Mouse (Mus musculus): Measurements from ENCODE around the gene Ccl26.

The Ccl26 gene

DNA sequence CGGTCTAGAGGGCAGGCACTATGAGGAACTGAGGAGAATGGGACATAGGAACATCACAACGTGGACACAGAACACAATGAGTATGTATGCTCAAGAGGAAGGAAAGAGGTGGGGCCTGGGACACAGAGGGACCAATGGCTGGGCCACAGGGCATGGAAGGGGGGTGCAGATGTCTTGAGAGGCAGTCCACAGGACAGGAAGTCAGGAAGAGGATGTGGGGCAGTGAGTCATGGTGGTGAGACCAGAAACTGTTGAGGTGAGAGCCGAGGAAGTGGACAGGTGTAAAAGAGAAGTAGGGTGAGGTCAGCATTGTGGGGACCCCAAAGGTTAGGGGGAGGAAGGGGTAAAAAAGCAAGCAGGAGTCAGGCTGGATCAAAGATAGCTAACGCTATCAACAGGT, 26.0 kb downstream of the Ccl26 start:
- peak; percentile 20 to 24 for DNase-seq

DNA sequence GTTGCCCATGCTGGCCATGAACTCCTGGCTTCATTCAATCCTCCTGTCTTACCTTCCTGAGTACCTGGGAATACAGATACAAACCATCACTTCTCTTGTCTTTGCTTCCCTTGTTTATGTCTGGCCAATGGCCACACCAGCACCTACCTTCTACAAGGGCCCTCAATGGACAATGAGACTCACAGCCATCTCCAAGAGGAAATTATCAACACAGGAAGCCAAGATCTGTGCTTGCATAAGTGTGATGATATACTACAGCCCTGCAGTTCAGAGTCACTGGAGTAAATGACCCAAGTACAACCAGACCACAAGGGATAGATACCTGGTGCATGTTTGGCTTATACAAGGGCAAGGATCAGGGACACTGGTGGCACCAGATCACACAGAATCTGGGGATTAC, 27.5 kb downstream of the Ccl26 start:
- DNase-seq = no peak

DNA sequence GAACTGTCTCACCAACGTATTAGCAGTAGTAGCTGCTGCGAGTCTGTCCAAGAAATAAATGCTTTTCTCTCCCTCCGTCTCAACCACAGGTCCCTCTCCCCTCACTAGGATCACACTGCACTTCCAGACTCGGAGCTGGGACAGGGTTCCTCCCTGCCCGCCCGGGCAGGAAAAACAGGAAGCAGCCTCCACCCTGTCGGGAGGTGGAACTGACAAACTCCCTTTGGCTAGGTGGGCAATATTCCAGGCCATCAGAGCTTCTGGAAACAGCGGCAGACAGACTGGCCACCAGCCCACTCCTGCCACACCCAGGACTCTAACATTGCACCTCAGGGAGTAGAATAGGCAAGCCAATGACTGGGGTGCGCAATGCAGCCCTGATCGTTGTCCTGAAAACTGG, 29.9 kb downstream of the Ccl26 start:
- DNase-seq = peak; percentile 62 to 75

DNA sequence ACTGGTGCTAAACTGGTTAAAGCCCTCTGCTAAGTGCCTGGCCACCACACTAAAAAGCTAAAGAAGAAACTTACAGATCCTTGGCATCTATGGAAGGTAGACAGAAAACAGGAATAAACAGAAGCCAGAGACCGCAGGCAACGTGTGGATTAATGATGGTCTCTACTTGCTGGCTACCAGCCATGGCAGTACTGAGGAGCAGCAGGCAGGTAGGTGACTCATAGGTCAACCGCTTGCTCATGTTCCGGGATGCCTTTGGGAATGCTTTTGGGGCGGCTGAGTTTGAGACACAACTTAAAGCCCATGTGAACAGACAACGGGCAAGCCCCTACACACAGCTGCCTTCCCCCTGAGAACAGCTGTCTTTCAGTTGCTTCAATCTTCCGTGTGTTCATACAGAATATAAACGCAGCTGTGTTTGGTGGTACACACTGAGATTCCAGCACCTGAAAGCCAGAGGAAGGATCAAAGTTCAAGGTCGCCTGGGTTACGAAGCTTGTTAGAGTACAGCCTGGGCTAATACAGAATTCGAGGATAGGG, 32.0 kb downstream of the Ccl26 start:
- no peak for DNase-seq

DNA sequence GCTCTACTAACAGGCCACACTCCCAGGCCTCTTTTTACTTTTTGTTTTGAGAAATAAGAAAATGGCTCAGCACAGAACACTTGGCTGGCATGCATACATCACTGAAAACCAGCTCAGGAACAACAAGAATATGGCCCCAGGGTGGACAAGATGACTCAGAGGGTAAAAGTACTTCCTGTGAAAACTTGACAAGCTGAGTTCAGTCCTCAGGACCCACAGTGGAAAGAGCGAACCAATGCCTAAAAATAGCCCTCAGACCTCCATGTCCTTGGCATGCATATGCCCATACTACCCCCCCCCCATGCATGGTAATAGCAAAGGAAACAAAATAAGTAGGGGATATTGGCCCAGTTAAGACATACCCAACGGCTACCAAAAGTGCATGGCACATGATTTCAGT, 33.4 kb downstream of the Ccl26 start:
- no peak for DNase-seq

DNA sequence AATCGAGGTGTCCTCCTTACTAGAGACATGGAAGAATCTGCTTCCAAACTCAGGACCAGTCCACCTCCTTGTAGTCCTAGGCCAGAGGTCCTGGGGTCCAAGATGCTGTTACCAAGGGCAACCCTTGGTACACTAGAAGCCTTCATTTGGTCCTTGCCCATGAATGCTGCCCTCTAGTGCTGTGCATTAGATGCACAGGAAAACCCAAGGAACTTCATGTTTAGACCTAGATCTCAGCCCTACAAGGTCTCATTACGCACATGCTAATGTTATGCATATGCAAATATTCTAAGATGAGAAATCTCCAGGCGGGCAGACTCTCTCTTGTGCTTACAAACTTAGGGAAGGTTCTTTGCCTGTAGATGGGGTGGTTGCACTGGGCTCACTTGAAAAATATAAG, 34.1 kb downstream of the Ccl26 start:
- no peak for DNase-seq

DNA sequence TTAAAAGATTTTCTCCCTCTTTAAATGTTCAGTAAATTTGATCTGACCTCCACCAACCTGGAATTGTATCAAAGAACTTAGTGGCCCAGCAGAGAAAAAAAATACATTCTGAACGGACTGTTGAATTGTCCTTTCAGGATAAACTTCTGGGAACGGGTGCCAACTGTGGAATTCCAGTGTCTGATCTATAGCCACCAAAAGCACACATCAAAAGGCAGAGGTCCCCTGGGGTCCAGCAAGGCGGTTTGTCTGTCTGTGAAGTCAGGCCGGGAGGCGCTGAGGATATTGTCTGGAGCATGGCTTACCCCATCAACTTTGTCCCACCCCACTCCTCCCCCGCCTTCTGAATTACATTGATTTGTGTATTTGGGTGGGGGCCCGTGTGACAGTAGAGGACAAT, 35.4 kb downstream of the Ccl26 start:
- no peak for DNase-seq

DNA sequence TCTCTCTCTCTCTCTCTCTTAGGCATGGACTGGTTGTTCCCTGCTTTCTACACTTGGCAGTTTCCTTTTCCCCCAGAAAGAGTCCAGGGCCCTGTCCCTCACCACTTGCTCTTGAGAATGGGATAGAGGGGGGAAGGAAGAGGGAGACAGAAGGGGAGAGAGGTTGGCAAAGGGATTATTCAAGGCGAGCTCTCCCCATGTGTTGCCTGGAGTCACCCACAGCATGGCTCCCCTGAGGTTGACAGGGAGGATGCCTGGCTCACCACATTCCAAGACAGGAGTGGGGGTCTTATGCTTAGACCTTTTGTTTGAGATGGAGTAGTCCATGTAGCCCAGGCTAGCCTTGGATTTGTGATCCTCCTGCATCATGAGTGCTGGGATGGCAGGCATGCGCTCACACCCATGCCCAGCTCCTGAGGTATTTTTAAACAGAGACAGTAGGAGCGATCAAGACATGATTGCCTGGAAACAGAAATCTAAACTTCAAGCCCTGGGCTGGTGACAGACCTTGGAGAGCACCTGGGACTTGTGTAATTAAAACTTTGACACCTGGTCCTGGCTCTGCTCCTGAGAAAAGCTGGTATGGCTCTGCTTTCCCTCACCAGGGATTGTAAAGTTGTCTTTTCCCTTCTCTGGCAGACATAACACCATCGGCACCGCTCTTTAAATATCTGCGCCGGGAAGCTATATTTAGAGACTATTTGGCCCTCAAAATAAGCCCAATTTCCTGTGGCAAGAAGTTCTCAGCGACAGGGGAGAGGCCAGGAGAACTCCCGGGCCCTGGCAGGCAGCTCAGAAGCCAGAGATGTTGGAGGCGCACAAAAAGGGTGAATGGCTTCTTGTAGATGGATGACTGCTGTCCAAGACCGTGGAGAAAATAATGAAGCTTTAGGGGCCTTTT, 38.5 kb downstream of the Ccl26 start:
- DNase-seq = no peak

DNA sequence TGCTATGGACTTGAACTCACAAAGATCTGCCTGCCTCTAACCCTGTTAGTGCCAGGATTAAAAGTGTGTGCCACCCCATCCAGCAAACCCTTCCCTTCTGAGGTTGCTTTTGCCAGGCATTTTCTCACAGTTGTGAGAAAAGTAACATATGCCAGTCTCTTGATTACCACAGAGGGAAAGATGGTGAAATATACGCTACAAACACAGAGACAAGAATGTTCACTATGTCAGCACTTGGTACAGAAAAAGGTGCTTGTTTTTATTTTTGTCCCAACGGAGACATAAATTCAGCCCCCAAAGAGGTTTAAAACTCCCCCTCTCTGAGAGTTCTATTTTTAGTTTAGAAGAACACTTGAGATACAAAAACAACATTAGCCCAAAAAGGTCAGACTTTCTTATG, 39.3 kb downstream of the Ccl26 start:
- DNase-seq = no peak

DNA sequence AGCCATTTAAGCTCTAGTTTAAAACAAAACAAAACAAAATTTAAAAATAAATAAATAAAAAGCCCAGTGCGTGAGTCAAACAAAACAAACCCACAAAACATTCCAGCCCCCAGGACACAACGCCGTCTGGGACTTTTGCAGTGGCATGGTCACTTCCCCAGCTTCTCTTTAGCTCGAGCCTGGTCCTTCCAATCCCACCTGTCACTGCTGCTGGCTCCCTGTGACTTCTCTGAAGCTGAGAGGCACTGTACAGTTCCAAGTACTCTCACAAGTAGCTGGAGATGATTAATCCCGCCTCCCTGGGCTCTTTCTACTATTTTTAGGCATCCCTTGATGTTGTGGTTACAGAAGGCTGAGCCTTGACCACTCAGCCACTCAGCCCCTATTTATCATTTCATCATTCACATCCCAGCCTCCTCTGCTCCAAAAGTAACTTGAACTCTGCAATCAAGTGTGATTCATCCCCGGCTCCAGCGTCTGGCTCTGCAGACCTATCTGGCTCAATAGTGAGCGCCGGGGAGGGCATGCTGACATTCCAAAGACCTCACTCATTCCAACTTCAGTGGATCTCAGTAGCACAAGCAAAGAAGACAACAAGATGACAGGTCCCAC, 41.2 kb downstream of the Ccl26 start:
- DNase-seq = no peak

DNA sequence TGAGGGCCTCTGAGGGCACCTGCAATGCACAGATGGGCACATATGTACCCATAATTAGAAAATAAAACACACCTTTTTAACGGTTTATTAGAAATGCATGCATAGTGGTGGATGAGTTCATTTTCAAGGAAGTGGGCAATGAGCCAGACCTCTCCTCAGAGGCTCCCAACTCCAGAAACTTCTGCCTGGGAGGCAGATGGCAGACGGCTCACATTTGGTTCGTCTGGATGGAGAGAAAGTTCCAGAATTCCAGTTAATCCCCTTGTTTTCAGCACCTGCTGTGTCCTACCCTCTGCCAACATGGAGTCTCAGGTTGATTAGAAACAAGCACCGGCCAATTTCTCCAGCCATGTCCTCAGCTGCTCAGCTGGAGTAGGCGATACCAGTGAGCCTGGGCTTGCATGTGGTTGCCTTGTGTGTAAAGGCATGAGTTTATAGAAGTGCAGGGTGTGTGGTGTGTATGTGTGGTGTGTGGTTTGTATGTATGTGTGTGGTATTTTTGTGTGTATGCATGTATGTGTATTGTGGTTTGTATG, 46.0 kb downstream of the Ccl26 start:
- no peak for DNase-seq

DNA sequence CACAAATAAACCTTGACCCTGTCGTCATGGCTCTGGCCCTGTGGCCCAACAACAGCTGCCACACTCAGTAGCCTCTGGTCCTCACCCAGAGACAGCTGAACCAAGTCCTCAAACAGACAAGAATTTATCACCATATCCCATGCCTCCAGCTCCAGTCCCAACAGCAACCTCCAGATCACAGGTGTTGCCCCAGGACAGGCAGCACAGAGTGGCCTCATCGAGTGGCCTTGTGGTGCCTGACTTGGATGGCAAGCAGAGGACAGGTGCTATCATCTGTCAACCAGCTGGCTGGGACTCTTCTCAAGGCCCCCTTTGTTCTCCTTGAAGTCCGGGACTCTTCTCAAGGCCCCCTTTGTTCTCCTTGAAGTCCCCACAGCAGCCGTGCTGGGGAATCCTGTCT, 50.2 kb downstream of the Ccl26 start:
- no peak for DNase-seq

DNA sequence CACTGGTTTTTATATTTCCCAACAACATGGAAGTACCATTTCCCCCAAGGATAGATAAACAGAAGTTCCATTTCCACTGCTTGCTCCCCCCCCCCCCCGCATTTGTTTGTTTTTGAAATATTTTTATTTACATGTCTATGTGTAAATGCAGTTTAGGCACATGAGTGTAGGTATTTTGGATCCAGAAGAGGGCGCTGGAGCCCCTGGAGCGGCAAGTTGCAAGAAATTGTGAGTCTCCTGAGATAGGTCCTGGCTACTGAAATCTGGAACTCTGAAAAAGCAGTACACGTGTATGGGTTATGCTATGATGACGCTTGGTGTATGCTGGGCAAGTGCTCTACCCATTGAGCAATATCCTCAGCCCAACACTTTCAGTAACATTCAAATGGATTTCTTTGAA, 52.3 kb downstream of the Ccl26 start:
- no peak for DNase-seq

Data from kidney, adult 8-10 months (tissue).